Mouse (Mus musculus) yolk sac, embryonic 10.5 days (tissue): Measurements from ENCODE around the gene Slc10a6.

Experiments used
- DNase-seq: peaks from one replicate; pipeline ENCODE4 v3.0.0-alpha.2; 2017; ENCODE audit warnings: low spot score

Slc10a6 gene

DNA sequence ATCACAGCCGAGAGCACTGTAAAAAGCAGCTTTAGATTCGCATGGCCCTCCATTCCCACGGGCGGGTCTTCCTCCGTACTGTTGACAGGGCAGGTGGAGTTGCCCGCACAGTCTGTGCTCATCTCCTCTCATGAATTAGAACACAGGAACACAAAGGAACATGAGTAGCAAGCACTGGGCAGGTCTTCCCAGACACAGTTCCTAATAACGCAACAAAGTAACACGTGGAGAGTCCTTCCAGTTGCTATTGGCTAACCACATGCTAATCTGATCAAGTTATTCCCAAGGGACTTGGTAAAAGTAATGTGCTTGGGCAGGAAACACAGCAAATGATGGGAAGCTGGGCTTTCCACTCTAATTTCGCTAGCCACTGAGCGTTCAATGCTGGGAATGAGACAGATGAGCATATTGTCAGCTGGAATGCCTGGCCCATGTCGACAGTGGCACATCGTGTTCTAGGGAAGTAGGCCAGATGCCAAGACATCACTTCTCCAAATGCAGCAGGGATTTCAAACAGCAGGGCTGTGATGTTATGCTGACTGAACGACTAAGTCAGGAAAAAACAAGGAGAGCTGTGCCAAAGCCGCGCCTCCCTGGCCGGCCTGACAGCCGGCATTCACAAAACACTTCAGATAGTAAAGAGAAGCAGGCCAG lies at the start of gene Slc10a6:
TSS of gene Slc10a6 (minus strand) at position 293 of the 654 bp plus-strand sequence.
- peak; percentile 6 for DNase-seq

DNA sequence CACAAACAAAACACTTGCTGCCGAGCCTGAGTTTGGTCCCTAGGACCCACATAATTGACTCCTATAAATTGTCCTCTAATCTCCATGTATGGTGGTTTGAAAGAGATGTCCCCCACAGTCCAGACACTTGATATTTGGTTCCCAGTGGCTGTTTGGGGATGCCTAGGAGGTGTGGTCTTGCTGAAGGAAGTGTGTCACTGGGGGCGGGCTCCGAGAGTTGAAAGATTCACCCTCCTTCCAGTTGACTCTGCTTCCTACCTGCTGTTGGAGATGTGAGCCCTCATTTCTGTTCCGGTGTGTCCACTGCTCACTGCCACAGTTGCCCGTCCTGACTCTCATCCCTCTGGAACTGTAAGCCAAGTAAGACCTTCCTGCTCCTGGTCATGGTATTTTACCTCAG lies 49.8 kb upstream of the Slc10a6 start:
- no peak for DNase-seq

DNA sequence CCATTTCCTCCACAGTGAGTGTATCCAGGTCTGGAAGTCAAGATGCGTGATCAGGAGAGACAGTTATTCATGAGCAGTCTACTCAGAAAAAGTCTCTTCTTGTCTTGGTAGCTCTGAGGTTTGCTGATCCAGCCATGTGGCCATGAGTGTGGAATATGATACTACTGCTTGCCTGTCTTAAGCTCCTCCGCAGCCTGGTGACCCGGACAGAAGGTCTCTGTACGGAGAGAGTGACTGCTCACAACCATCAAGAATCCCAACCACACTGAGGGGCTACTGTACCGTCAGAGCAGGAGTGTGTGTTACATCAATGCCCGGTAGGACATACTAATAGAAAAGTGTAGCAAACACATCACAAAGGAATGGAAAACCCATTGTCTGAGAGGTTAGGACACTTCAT lies 48.7 kb upstream of the Slc10a6 start:
- no peak for DNase-seq

DNA sequence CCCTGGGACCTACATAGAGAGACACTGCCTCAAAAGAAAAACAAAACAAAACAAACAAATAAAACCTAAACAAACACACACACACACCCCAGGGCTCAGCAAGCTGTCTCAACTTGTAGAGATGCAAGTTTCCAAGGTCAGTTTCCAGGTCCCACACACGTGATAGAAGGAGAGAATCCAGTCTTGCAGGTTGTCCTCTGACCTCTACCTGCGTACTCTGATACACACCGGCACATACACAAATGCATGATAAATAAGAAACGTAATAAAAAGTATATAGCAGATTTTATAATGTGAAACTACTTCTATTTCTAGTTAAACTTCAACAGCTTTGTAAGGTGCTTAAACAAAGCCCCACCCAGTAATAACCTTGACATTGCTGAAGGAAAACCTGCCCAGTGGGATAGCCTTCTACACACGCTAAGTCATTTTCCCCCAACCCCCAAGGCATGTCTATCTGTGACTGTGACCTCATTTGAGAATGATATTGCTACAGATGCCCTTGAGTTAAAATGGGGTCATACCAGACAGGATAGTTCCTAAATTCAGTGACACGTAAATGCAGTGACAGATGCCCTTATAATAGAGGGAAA lies 47.2 kb upstream of the Slc10a6 start:
- DNase-seq = no peak

DNA sequence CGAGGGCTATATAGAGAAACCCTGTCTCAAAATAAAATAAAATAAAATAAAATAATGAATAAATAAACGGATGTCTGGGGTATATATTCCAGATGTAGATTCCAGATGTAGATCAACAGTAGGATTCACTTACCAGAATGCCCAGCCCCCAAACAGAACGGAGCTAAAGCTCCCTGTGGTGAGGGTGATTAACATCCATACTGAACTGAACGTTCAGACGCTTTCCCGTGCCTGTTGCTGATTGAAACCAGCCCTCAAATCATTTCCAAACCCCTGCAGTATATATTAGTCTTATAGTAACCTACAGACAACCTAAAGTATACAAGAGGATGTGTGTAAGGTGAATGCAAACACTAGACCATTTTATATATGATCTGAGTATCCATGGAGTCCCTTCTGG lies 45.3 kb upstream of the Slc10a6 start:
- DNase-seq = no peak

DNA sequence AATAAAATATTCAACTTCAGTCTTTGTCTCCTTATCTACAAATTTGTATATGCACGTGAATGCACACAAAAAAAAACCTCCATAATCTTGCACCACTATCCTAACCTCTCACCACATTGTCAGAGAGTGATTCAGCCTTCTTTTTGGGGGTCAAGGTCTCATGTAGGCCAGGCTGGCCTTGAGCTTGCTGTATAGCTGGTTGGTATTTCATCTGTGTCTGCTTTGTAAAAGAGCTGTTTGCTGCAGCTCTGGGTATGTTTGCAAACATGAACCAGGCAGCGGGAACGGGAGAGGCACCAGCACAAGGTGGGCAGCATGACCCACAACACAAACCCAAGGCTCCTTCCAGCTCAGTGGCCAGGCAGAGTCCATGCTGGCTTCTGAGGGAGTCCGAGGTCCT lies 44.4 kb upstream of the Slc10a6 start:
- DNase-seq = no peak

DNA sequence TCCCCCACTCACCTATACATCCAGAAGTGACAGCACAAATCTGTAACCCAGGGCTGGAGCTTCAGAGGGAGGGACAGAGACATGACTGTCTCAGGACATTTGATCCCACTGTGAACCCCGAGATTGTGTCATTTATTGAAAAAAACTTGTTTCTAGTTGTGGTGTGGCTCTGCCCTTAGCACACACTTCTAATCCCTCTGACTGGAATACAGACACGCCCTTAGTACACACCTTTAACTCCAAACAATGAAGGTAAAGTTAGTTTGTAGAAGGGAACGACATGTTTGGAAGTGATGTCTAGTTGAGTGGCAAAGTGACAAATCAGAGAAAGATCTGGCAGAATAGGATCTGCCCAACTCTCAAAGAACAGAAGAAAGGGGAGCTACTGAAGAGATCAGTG lies 42.7 kb upstream of the Slc10a6 start:
- no peak for DNase-seq

DNA sequence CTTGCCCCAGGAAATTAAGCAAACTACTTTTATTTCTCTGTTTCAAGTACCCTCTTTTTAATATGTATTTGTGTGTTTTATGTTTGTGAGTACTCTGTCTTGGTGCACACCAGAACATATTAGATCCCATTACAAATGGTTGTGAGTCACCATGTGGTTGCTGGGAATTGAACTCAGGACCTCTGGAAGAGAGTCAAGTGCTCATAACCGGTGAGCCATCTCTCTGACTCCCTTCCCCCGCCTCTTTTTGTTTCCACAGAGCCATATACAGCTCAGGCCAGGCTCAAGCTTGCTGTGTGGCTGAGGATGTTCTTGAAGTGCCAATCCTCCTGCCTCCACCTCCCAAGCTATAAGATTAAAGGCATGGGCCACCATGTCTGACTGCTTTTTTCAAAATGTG lies 36.7 kb upstream of the Slc10a6 start:
- no peak for DNase-seq

DNA sequence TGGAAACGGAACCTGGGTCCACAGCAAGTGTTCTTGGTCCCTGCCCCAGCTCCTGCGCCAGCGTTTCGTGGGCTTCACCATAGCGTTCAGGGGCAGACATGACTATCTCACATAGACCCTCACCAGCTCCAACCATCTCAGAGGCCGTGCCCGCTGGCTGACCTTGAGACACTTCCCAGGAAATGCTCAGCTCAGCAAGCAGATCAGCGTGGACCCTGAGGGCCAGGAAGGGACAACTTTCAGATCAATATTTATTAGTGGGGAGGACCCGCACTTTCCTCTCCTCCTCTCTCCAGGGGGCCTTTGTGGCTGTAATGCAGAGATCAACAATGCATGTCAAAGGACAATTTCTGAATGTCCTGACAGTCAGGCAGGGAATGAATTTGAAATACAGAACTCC lies 35.7 kb upstream of the Slc10a6 start:
- no peak for DNase-seq

DNA sequence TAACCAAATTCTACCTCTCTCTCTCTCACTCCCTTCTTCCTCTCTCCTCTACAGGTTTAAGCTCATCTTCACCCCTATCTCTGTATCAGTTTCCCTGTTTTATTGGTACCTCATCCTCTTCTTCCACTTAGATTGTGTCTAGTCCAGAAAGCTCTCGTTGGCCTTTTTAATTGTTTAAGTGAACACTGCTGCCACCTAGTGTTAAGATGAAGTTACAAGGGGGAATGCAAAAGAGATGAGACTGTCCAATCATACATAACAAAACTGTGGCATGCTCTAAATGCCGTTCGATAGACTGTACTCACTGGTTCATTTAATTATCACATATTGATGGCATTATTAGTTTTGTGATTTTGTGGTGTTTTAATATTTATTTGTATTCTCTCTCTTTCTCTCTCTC lies 30.4 kb upstream of the Slc10a6 start:
- no peak for DNase-seq

DNA sequence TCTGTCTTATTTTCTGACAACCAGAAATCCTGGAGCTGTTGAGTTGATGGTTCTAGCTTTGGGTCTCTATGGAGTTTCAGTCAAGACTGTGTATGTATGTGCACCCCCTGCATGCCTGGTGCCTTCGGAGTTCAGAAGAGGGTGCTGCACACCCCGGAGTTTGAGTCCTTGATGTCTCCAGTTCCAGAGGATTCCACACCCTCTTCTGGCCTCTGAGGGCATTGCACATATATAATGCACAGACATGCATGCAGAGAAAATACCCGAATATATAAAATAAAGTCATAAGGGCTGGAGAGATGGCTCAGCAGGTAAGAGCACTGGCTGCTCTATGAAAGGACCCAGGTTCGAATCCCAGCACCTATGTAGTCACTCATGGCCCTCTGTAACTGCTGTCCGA lies 29.7 kb upstream of the Slc10a6 start:
- no peak for DNase-seq

DNA sequence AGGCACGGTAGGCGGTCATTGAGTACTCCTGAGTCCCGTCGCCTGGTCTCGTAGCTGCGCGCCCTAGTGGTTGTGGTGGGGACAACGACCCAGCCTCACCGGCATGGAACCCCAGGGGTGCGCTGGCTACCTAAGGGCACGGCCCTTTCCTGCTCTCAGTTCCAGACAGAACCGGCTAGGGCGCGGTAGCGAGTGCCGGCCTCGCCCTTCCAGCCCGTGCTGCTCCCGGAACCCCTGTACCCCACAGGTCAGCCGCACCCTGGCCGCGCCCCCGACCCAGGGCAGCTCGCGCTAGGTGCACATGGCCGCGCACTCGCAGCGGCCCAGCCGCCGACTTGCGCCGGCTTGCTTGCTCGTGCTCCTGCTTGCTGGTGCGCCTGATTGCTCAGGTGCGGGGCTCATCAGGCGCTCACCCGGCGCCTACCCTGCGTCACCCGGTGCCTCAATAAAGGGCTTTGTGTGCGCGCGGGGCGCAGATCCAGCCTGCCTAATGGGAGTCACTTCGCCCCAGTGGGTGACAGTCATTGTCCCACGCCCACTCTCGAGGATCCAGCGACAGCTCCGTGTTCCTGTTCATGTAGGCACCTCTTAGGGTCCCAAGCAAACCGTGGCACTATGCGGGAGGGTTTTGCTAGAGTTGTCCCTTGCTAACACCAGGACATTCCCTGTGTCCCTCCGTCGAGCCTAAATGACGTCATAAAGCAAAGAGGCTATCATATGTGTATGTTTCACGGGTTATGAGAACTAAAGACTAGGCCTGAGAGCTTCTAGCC lies 26.3 kb upstream of the Slc10a6 start, which contains the start of gene 1700016H13Rik:
TSS of gene 1700016H13Rik (minus strand) at position 665 of the 773 bp plus-strand sequence.
- peak; percentile 56 for DNase-seq

DNA sequence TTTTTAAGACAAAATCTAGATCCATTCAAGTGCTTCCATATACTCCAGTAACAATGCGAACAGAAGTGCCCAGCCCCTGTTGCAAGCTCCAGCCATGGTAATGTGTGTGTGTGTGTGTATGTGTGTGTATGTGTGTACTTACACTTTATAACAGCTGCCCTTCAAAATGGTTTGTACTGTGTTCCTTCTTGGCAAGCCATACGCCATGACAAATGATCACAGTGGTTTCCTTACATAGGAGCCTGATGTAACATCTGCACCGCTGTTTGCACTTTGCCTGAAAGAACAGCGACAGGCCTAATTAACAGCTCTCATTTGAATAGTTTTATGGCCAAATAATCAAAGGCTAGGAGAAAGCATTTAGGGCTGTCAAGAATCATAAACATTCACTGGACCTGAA lies 25.6 kb upstream of the Slc10a6 start:
- no peak for DNase-seq

DNA sequence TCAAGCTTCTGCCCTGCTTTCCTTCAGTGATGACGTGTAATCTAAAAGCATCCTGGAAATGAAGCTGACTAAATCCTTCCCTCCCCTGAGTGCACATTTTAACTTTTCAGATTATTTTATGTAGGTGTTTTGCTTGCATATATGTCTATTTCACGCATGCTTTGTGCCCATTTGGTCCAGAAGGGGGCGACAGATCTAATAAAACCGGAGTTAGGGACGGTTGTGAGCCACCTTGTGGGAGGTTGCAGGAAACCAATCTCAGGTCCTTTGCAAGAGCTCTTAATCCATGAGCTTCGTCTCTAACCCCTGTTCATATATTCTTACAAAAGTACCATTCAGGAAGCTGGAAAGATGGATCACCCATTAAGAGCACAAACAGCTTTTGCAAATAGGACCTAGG lies 25.0 kb upstream of the Slc10a6 start:
- DNase-seq = peak; percentile 19

DNA sequence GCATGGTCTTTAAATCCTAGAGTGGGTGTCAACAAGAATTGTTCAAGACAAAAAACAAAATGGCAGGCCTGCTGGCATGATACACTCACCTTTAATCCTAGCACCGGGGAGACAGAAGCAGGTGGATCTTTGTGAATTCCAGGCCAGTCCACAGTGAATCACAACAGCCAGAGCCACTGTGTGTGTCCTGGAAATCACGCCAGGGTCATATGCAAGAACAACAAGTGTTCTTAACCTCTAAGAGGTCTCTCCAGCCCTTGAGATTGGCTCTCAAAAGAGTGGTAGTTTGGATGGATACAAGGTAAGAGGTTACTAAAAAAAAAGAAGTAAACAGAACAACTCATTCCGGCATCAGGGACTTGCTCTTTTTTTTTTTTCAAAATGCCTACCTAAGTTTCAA lies 18.1 kb upstream of the Slc10a6 start:
- DNase-seq = no peak

DNA sequence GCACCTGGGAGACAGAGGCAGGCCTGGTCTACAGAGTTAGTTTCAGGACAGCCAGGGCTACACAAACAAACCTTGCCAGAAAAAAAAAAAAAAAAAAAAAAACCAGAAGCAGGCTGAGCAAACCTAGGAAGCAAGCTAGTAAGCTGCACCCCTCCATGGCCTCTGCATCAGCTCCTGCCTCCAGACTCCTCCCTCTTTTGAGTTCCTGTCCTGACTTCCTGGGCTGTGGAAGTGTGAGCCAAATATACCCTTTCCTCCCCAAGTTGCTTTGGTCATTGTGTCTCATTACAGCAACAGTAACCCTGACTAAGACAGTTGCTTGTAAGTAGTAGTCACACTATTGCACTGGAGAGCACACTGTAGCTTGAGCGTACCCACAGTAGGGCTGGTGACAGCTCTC lies 15.0 kb upstream of the Slc10a6 start:
- no peak for DNase-seq

DNA sequence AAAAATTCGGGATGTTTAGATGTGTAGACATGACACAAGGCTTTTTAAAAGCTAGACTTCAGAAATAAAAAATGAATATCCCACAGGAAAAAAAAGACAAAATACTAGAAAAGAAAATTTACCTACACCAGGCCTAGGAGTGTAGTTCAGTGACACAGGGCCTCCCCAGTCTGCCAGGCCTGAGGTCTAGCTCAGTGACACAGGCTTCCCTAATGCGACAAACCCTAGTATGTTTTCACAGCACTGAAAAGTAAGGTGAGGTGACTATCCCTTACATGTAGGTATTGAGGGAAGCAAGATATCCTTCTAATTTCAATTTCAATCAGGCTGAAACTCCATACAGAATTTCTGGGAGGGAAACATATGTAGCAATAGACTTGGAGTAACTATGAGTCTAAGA lies 8.0 kb upstream of the Slc10a6 start:
- DNase-seq = no peak

DNA sequence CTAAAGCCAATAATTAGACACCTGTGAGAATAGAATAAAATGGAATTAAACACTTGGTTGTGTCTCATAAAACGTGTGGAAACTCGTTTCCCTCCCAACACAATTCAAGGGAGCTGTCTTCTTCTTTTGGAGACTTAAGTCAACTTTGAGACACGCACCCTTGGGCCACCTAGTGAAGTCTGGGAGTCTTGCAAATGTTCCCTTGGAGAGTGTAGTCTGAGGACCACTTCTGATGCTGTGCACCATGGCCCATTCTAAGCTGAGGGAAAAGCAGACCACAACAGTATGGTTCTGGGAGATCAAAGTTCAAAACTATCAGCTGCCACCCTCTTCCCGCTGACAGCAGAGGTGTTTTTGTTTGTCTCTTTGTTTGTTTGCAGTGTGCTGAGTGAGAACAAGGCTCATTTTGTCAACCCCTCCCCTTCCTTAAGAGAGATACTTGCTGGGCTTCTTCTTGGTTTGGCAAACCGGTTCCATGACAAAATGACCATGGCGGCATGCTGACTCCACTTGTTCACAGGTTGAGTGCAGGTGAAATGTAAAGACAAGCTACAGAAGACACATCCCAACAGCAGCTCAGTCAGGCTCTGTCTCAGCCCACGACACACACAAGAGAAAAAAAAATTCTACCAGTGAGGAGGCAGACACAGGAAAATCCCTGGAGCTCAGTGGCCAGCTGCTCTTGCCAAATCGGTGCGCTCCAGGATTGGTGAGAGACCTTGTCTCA lies 814 bp upstream of the Slc10a6 start:
- no peak for DNase-seq

DNA sequence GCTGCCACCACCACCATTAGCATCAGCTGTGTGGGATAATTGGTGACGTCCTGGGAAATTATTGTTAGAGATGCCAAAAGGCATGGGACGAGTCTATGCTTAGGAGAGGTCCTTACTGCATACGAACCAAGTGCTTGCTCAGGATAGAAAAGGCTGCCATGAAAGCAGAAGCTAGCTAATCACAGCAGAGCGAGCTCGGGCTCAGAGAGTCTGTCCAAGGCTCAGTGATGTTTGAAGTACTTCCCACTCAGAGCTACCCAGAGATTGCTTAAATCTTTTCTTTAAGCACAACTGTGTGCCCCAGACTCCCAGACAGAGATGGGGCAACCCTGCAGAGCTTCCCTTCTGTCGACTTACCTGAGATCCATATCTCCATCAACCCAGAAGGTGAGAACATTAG lies 704 bp downstream of the Slc10a6 start:
- DNase-seq = no peak

DNA sequence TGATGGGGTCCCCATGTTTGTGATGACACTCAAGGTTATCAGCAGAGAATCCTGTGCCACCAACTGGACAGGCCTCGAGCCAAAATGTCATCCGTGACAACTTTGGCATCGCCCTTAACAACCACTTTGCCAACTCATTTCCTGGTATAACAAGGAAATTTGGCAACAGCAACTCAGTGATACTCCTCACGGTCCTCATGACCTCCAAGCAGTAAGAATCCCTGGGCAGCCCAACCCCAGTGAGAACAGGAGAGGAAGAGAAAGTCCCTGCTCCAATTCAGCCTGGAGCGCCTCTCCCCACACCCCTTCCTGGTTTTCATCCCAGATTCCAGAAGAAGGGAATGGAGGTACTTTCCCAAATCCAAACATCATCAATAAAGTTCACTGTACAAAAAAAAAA lies 4.4 kb downstream of the Slc10a6 start:
- no peak for DNase-seq

DNA sequence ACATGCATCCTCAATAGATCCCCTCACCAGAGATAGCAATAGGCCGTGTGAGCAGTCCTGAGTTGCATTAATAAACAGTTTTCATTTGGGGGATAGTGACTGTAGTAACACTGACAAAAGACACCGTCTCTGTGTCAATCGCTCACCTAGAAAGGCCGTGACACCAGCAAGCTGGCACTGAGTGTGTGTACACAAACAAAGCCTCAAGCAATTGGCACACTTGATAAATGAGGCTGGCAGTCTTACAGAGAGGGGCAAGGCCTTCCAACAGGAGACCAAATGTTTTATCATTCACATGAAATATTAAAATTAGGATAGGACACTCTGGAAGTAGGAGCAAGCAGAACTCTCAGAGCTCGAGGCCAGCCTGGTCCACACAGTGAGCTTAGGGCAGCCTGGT lies 6.9 kb downstream of the Slc10a6 start:
- DNase-seq = no peak

DNA sequence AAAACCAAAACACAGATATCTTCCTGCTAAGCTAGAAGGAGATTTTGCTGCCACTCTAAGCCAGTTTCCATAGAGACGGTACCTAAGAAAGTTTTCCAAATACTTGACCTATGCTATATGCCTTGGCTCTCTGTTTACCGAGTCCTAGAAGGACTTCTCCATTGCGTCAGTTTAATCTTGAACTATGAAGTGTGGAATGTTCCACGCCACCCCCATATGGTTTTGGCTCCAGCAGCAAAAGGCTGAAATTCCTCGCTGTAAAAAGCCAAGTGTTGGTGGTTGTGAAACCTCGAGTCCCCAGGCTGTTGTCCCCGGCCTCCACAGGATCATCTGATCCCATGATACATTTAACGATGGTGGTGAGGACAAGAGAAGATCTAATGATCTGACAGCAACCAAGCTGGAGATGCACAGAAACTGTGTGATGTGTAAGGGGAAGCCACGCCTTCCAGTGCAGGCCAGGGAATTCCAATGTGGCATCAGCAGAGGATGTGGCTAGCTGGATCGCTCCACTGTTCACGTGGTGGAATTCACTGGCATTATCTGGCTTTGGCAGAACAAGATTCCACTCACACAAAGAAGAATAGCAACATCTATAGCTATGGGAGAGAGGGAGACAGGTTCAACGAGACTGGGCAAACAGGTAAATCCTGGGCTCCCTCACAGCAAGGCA lies 8.8 kb downstream of the Slc10a6 start:
- DNase-seq = peak; percentile 28
